Mouse (Mus musculus): ENCODE data around the gene Vmn1r6. TPM values are rescaled to one million over a fixed set of nuclear protein-coding genes. Genes with fewer than 3 reads are reported as not detected.
"Not testable (repeated sequence)": the region's sequence is repeated elsewhere in the genome, so short reads cannot be mapped to it uniquely, and the experiment has no call there.

Gene Vmn1r6
- total RNA-seq (2021) = not detected

DNA sequence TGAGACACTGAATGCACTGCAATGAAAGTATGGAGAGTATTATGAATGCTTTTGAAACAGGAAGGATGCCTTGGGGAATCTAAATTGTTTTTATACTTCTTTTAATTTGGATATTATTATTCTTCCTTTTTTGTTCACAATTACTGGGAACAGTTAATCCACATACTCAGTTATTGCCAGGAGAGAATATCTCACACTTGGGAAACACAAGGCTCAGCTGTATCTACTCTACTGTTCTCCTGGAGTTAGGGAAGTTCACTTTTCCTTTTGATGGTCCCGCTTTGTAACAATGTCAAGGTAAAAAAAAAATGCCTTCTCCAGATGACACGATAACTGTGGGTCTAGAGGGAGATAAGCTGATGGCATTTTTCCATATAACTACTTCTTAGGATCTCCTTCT is at the start of gene Vmn1r6:
Gene Vmn1r6, plus strand, starts transcription at position 301 of the 400 bp plus-strand sequence.
- intact Hi-C loops (cut with DNase I) = no loop called here
- DNase-seq = no peak

DNA sequence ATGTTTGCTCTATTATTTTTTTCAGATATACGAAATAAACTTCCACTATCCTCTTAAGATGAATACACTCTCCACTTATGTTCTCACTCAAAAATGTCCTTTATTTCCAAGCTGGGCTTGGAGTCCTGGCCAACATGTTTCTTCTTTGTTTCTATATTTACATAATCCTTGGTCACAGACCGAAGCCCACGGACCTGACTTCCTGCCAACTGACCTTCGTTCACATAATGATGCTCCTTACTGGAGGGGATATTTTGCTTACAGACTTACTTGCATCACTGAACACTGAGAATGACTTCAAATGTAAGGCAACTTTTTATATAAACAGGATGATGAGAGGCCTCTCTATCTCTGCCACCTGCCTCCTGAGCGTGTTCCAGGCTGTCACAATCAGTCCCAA is 40.6 kb upstream of the Vmn1r6 start:
- intact Hi-C loops (cut with DNase I) = no loop called here
- DNase-seq = no peak

DNA sequence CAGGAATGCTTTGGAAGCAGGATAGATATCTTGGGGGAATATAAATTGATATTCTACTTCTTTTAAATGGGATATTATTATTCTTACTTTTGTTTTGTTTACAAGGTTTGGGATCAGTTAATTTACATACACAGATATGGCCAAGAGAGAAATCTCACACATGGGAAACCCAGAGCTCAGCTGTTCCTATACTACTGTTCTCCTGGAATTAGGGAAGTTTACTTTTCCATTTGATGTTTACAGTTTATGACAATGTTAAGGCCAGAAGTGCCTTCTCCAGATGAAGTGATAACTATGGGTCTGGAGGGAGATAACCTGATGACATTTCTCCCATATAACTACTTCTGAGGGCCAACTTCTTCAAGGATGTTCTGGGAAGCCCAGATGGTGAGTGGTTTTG is 27.1 kb upstream of the Vmn1r6 start, which contains the start of gene Vmn1r5:
Gene Vmn1r5, plus strand, starts transcription at position 301 of the 400 bp plus-strand sequence.
- DNase-seq = no peak
- intact Hi-C loops (cut with DNase I) = no loop called here

DNA sequence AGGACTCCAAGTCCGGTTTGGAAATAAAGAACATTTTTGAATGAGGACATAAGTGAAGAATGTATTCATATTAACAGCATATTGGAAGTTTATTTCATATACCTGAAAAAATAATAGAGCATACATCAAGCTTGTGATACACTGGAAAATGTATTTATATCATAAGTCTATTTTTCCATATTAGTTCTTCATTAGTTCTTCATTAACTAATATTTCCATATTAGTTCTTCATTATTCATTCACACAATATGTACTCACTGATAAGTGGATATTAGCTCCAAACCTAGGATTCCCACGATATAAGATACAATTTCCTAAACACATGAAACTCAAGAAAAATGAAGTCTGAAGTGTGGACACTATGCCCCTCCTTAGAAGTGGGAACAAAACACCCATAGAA is 28.2 kb downstream of the Vmn1r6 start, which contains the start of gene Vmn1r7:
Gene Vmn1r7, minus strand, starts transcription at position 101 of the 400 bp plus-strand sequence.
- intact Hi-C loops (cut with DNase I); DNase-seq: not testable (repeated sequence)

DNA sequence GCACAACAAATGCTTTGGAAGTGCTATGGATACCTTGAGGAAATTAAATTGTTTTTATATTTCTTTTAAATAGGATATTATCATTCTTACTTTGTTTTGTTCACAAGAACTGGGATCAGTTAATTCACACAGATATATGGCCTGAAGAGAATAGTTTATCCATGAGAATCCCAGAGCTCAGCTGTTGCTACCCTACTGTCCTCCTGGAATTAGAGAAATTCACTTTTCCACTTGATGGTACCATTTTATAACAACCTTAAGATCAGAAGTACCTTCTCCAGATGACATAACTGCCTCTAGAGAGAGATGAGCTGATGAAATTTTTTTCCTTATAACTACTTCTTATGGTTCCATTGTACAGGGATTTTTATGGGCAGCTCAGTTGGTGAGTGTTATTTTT is 34.9 kb downstream of the Vmn1r6 start, which contains the start of gene Vmn1r8:
Gene Vmn1r8, plus strand, starts transcription at position 301 of the 400 bp plus-strand sequence.
- DNase-seq = no peak
- intact Hi-C loops (cut with DNase I) = no loop called here

DNA sequence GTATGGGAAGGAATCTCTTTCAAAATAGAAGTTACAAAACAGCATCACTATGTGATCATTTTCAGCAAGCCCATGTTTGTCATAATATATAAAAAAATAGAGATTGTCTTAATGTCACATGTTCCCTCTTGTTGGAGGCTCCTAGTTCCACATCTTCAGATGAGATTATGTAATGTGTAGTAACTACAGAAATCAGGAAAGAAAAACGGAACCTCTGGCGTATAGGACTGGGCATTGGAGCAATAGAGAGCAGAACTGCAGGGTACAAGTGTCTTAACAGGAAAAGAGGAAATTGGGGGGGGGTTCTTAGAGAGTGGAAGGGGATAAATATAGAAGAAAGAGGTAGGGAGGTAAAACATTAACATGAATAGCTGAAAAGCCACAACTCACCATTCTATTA is 37.6 kb downstream of the Vmn1r6 start:
- intact Hi-C loops (cut with DNase I) = no loop called here
- no peak for DNase-seq

Other genes starting within 250 kb of the Vmn1r6 start
- gene Kbtbd2, start 199.4 kb upstream of the Vmn1r6 start, total RNA-seq (2021) = 10 to 100 TPM; 38.3 to 43.1 TPM
- 100 to 1,000 TPM; 132 to 136 TPM for gene Fkbp9, start 165.2 kb upstream of the Vmn1r6 start, total RNA-seq (2021)
- gene Nt5c3, start 73.3 kb upstream of the Vmn1r6 start, total RNA-seq (2021) = 10 to 100 TPM; 55.7 to 70.7 TPM
- under 1 TPM in 1 of 2 experiments, not detected in 1; 0.17 TPM for gene Vmn1r4, start 73.2 kb upstream of the Vmn1r6 start, total RNA-seq (2021)
- not detected for gene Vmn1r5, start 27.0 kb upstream of the Vmn1r6 start, total RNA-seq (2021)
- gene Vmn1r7, start 28.1 kb downstream of the Vmn1r6 start, total RNA-seq (2021) = not detected
- not detected for gene Vmn1r8, start 35.0 kb downstream of the Vmn1r6 start, total RNA-seq (2021)
- not detected for gene Vmn1r9, start 69.5 kb downstream of the Vmn1r6 start, total RNA-seq (2021)
- not detected for gene Vmn1r10, start 112.2 kb downstream of the Vmn1r6 start, total RNA-seq (2021)
- gene Vmn1r11, start 136.2 kb downstream of the Vmn1r6 start, total RNA-seq (2021) = not detected
- gene Vmn1r12, start 159.7 kb downstream of the Vmn1r6 start, total RNA-seq (2021) = not detected
- gene Vmn1r13, start 206.0 kb downstream of the Vmn1r6 start, total RNA-seq (2021) = not detected
- gene Vmn1r14, start 234.4 kb downstream of the Vmn1r6 start, total RNA-seq (2021) = not detected